Mouse (Mus musculus): ENCODE measurements around the gene Lrrc37a.

Lrrc37a gene

DNA sequence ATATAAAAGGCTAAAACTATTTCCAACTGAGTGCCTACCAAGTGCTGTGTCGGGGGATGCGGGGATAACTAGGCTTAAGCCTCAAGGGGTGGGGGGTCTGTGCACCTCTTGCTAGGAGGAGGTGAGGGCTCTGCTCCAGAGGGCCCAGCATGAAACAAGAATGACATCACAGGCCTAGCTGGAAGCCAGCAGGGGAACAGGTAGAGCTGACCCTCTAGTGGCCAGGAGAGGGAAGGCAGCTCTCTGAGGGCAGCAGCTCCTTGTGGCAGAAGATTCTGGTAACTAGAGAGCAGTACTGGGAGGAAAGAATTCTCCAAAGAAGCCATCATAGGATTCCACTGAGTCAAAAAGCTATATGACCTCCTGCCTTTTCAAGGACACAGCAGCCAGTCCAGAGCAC lies 102.2 kb downstream of the Lrrc37a start:
- DNase-seq (ENCODE audit: inconsistent age in 2 of 2, low spot score in 1 of 2): peak; percentile 41 to 70
